Mouse (Mus musculus): Measurements from ENCODE around the gene Zfp385b. TPM values are rescaled to one million over a fixed set of nuclear protein-coding genes. Genes with fewer than 3 reads are reported as not detected.

The Zfp385b gene
- total RNA-seq, 2 experiments from 2014 or later, result 2.5 to 8.4 TPM

DNA sequence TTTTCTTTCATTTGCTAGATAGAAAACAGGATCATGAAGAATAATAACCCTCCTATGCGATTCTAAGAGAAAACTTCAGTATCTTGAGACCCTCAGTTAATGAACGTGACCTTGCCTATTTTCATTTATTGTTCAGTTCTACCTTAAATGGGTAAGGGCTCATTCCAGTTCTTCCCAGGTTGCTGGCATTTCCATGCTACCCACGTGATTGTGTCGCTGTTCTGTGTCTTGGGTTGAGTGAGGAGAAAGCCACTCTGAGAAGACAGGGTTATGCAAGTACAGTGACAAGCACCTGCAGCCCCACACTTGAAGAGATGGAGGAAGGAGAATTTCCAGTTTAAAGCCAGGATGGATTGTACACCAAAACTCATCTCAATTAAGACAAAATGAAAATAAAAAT is 98.6 kb downstream of the Zfp385b start:
- Histone ChIP-seq H3K27ac (no peak overlapping the region), H3K4me3 (no peak overlapping the region)
- intact Hi-C loops (cut with DNase I), result no loop called here
- no peak for DNase-seq
- no peak for TF ChIP-seq CTCF (IDR thresholded peaks at IDR 0.05)

DNA sequence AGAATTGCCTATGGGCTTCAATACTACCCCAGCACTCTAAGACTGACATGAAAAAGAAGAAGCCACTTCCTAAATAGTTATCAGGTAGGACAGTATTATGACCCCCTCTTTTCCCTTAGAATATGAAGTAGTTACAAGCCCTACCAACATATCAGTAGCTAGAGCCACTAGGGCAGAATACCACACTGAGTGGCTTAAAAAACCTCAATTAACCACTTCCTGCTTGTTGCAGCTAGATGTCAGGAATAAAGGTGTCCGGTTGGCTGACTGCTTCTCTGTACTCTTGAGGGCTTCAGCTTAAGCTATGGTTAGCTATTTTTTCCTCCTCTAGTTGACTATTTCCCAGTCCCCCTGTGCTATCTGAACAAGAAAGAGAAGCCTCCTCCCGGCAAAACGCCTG is 103.1 kb downstream of the Zfp385b start:
- intact Hi-C loops (cut with DNase I), result no loop called here

DNA sequence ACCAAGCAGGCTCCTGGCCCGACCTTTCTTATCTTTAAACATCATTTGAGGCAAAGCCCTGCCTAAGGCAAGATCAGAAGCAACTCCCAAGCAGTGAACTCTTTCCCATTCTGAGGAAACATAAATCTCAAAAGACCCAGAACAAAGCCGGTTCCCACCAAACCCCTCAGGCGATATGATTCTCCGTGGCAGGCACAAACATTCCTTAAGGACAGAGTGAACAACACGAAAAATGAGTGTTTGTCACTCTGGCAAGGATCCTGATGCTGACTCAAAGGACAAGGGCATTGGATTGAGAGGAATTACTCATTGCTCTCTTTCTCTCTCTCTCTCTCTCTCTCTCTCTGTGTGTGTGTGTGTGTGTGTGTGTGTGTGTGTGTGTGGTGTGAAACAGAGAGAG is 105.6 kb downstream of the Zfp385b start:
- no peak for DNase-seq
- Histone ChIP-seq H3K4me3 (no peak overlapping the region), H3K27ac (no peak overlapping the region)
- TF ChIP-seq CTCF (IDR thresholded peaks at IDR 0.05), result no peak
- intact Hi-C loops (cut with DNase I), result no loop called here

More for the DNA sequence above, 103.1 kb downstream of the Zfp385b start:
- H3K27ac ChIP-seq, result no peak overlapping the region
- DNase-seq, result no peak
- no peak overlapping the region for H3K4me3 ChIP-seq
- no peak for TF ChIP-seq CTCF (IDR thresholded peaks at IDR 0.05)

DNA sequence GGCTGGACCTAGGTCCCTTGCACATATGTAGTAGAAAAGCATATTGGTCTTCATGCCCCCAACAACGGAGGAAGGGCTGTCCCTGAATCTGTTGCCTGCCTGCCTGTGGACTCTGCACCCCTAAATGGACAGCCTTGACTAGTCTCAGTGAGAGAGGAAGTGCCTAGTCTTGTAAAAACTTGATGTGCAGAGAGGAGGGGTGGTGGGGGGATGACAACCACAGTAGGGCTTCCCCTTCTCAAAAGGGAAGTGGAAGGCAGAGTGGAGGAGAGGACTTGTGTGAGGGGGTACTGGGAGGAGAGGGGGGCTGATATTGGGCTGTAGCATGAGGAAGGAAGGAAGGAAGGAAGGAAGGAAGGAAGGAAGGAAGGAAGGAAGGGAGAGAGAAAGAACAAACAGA is 107.7 kb downstream of the Zfp385b start:
- no peak for TF ChIP-seq CTCF (IDR thresholded peaks at IDR 0.05)
- no peak overlapping the region for H3K27ac ChIP-seq
- intact Hi-C loops (cut with DNase I), result no loop called here
- no peak for DNase-seq
- no peak overlapping the region for H3K4me3 ChIP-seq

DNA sequence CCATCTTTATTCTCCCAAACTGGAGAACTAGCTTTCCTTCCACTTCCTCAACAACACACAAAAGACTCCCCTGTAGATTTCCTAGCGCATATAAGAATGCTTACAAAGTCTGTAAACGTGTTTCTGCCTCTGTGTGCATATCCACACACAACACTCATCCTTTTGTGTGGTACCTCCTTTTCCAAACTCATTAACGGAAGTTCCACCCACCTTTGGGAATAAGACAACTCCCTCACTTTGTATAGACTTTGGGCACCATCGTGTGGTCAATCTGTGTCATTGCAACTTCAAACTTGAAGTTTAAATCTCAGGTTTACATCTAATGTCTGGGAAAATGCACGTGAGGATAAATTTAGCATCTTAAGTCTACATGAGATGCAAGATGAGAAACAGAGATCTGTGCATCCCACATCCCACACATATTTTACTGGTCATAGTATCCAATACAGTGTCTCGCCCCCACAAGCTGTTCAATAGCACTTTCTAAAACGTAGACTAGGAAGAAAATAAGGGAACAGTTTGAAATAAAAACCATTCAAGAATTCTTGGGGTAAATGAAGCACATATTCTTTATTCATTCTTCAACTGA is 110.1 kb downstream of the Zfp385b start:
- DNase-seq, result no peak
- H3K4me3 ChIP-seq, result no peak overlapping the region

DNA sequence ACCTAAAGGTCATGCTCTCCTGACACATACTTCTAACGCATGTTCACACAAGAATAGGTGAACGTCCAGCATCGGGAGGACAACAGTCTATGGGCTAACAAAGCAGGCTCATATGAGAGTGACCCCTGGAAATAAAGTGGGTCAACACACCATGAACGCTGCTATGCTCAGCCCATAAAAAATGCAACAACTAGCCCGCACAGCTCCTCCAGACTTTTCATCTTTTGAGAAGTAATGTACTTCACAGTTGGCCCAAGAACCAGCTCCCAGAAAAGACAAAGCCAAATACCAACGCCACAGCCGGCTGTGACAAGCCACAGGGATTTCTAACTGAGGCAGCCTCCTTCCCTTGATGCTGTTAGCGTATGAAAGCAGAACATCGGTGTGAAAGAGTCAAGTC is 112.3 kb downstream of the Zfp385b start:
- intact Hi-C loops (cut with DNase I), result loop anchor here (5.0 to 10.0 kb wide), 3 partner anchors 100 to 462 kb away; no protein-coding TSS in a partner anchor
- Histone ChIP-seq H3K4me3 (no peak overlapping the region), H3K27ac (no peak overlapping the region)
- DNase-seq, result no peak
- no peak for TF ChIP-seq CTCF (IDR thresholded peaks at IDR 0.05)

More for the DNA sequence above, 110.1 kb downstream of the Zfp385b start:
- peak; percentile 85 for TF ChIP-seq CTCF (IDR thresholded peaks at IDR 0.05)
- H3K27ac ChIP-seq, result no peak overlapping the region
- intact Hi-C loops (cut with DNase I), result loop anchor here (1.0 to 10.0 kb wide), 5 partner anchors 102 to 464 kb away; no protein-coding TSS in a partner anchor

DNA sequence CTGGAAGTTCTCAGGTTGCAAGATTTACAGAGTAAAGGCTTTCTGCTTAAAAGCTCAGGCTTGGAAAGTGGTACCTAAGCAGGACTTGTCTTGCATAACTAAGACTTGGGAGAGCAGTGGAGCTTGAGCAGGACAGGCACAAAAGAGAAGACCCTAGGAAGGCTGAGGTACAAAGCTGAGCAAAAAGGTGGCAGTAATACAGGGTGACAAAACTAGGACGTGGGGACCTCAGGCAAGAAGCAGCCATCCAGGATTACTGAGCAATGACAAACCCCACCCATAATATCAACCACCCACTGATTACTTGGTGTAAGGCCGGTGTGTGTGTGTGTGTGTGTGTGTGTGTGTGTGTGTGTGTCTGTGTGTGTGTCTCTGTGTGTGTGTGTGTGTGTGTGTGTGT is 114.0 kb downstream of the Zfp385b start:
- no peak overlapping the region for H3K4me3 ChIP-seq
- intact Hi-C loops (cut with DNase I), result loop anchor here (5.0 to 10.0 kb wide), 3 partner anchors 98 to 461 kb away; no protein-coding TSS in a partner anchor
- no peak overlapping the region for H3K27ac ChIP-seq
- no peak for TF ChIP-seq CTCF (IDR thresholded peaks at IDR 0.05)
- DNase-seq, result no peak

DNA sequence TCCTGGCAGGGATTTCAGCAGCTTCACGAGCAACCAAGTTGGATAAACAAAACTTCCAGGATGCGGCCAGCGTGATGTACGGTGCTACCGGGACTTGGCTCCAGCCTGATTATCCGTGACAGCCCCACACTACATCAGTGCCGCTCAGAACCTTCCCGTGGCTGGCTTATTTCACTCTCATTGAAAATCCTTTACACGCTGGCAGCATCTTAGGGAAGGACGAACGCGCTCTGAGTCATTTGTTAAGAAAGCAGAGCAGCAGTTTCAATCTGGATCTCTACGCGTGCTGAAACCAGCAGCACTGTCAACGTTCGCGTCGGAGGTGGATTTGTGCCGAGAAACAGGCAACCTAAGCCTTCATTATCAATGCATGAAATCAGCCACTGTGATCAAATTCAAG is 116.4 kb downstream of the Zfp385b start:
- intact Hi-C loops (cut with DNase I), result loop anchor here (10.0 kb wide), 2 partner anchors 178 to 458 kb away; no protein-coding TSS in a partner anchor
- Histone ChIP-seq H3K4me3 (peak overlapping the region; percentile 67), H3K27ac (peak overlapping the region; percentile 36; the same call in 1 of the 2 replicates)
- DNase-seq, result peak; percentile 26
- TF ChIP-seq CTCF (IDR thresholded peaks at IDR 0.05), result no peak

DNA sequence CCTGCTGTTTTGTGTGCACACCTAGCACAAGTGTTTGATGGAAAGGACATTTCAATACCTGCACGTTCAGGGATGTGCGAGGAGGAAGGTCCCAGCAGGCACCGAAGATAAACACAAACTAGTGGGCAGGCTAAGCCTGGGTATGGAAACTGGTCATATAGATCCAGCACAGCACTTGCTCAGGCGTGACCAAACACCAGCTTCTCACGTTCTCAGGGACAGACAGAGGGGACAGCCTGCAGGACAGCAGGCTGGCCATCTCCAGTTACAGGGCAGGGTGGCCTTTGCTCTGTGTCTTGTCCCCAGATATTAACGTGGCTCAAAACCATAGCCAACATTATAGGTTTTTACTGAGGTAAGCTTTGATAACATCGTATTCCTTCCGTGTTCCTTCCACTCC is 128.3 kb downstream of the Zfp385b start:
- Histone ChIP-seq H3K4me3 (no peak overlapping the region), H3K27ac (no peak overlapping the region)
- no peak for DNase-seq
- TF ChIP-seq CTCF (IDR thresholded peaks at IDR 0.05), result no peak
- intact Hi-C loops (cut with DNase I), result no loop called here

DNA sequence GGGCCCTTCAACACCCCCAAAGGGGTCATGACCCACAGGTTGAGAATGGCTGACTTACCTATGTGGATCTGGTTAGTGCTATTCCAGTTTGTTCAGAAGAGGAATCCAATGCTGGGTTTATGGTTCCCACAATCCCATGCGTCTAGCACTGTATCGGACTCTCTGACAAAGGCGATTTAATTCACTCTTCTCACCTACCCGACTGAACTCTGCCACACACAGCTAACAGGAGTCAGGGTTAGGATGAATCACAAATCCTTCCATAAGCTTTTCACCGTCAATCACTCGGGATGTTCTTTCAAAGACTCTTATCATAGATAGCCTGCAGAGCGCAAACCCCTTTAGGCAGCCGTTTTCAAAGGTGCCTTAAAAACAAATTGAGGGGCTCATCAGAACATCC is 129.1 kb downstream of the Zfp385b start:
- no peak for DNase-seq
- Histone ChIP-seq H3K4me3 (no peak overlapping the region), H3K27ac (no peak overlapping the region)
- no peak for TF ChIP-seq CTCF (IDR thresholded peaks at IDR 0.05)
- intact Hi-C loops (cut with DNase I), result no loop called here

DNA sequence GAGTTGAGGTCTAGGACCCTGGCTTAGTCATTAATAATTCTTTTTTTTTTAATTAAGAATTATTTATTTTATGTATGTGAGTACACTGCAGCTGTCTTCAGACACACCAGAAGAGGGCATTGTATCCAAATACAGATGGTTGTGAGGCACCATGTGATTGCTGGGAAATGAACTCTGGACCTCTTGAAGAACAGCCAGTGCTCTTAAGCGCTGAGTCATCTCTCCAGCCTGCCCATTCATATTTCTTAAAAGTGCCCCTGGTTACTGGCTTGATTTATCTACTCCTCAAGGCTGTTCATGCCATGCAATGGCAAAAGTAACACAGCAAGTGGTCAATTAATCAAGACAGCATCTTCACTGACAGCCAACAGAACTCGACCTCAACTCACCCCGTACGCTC is 130.8 kb downstream of the Zfp385b start:
- intact Hi-C loops (cut with DNase I), result no loop called here
- Histone ChIP-seq H3K4me3 (no peak overlapping the region), H3K27ac (no peak overlapping the region)
- no peak for TF ChIP-seq CTCF (IDR thresholded peaks at IDR 0.05)
- no peak for DNase-seq

DNA sequence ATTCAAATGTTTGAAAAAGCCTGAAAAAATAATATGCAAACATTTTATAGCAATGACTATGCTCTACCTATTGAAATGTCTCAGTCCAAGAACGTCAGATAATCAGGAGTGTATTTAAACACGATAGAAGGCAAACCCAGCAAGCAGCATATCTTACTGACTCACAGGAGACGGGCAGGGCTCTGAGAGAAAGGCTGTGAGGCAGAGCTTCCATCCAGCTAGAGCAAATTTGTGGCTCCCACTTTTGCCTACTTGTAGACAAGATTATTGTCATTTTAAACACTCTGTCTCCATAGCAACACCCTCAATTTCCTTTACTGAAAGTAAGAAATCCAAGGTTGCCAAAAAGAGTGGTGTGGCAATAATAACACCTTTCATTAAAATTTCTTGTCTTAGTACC is 135.4 kb downstream of the Zfp385b start:
- intact Hi-C loops (cut with DNase I), result no loop called here

DNA sequence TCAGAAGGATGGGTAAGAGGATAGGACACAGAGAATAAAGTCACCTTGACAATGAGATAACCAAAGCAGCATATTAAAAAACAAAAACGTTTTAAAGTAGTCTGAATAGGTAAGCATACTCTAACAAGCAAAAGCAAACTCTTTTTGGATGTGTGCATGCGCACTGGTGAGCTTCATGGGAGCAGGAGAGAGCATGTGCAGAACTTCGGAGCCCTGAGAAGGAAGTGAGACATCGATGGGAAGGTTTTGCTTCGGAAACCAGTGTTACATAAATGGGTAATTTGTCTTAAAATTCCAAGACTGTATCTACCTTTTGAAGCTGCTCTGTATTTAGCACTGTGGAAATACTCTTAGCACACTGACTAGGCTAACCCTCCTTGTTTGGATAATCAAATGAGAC is 137.2 kb downstream of the Zfp385b start:
- no peak for DNase-seq
- intact Hi-C loops (cut with DNase I), result no loop called here
- no peak overlapping the region for H3K4me3 ChIP-seq
- H3K27ac ChIP-seq, result no peak overlapping the region
- TF ChIP-seq CTCF (IDR thresholded peaks at IDR 0.05), result no peak

More for the DNA sequence above, 135.4 kb downstream of the Zfp385b start:
- H3K4me3 ChIP-seq, result no peak overlapping the region
- no peak for DNase-seq
- TF ChIP-seq CTCF (IDR thresholded peaks at IDR 0.05), result no peak
- no peak overlapping the region for H3K27ac ChIP-seq

DNA sequence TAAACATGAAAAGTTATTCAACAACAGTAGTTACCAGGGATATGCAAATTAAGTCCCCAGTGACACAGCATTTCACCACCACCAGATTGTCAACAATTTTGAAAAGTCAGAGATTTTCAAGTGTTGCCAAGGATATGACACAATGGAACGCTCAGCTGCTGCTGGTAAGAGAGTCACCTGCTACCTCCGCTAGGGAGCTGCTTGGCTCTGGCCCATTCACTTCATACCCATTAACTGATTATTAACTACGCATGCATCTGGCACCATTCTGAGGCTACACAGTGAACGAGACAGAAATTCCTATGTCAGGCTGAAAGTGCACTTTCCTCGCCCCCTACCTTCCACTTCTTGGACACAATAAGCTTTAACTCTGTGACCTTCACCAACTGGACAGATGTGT is 137.7 kb downstream of the Zfp385b start:
- H3K27ac ChIP-seq, result no peak overlapping the region
- no peak for TF ChIP-seq CTCF (IDR thresholded peaks at IDR 0.05)
- intact Hi-C loops (cut with DNase I), result no loop called here
- no peak for DNase-seq
- H3K4me3 ChIP-seq, result no peak overlapping the region
